Mouse (Mus musculus): Measurements from ENCODE around the gene Msrb1.
"Not testable (repeated sequence)": the region's sequence is repeated elsewhere in the genome, so short reads cannot be mapped to it uniquely, and the experiment has no call there.

Msrb1 gene

GRCm38 (mm10) chr17:24736330-24737051 is at the start of gene Msrb1:
Gene Msrb1, plus strand, starts transcription at chr17:24736642.
- DNase-seq (ENCODE audit: low read depth) = peak; percentile 98

- no peak for DNase-seq (ENCODE audit: low read depth)
These were observed 49.3 kb upstream of the Msrb1 start for GRCm38 (mm10) chr17:24687146-24687595.

- no peak for DNase-seq (ENCODE audit: low read depth)
These were observed 48.8 kb upstream of the Msrb1 start for GRCm38 (mm10) chr17:24687599-24687998.

DNA sequence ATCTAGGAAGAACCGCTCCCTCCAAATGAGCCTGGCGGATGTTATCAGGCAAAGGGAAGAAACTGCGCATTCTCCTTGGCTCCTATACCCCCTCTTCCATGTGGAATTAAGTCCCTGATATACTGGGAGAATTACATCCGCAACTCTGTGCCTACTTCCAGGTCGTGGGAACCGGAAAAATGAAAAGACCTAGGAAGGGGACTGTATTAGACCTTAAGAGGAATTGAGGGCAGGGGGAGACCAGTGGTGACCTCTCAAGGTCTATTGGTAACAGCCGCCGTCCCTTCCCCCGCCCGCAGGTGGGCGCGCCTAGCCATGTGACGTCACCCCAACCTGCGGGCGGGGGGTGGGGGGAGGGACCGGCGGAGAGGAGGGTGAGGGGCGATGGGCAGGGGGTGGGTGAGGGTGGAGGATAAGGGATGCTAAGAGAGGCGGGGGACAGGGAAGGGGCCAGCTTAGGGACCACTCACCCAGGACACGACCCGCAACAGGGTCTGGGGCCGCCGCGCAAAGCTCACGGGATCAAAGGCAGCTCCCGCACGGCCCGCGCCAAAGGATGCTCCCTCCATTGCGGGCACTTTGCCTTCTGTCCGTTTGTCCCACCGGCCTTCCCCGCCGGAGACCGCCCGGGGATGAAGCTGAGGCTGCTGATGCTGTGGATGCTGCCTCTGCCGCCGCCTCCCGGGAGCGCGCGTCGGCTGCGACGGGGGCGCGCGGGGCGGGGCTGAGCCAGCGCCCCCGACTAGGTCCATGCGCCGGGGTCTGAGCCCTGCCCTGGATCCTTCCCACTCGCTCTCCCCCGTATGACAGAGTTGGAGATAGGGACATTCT is 47.0 kb upstream of the Msrb1 start, which contains the start of gene Syngr3:
Syngr3 (minus strand) TSS at position 705 of the 831 bp plus-strand sequence.
- DNase-seq (ENCODE audit: low read depth) = no peak

GRCm38 (mm10) chr17:24692385-24692784 is 44.1 kb upstream of the Msrb1 start:
- DNase-seq (ENCODE audit: low read depth) = no peak

- DNase-seq (ENCODE audit: low read depth) = no peak
These were observed 41.0 kb upstream of the Msrb1 start for GRCm38 (mm10) chr17:24695326-24696010.

- no peak for DNase-seq (ENCODE audit: low read depth)
These were observed 40.3 kb upstream of the Msrb1 start, which contains the start of the genes Gfer and Noxo1 for GRCm38 (mm10) chr17:24696011-24696697. Gene Gfer, minus strand, starts transcription at chr17:24696156. Gene Noxo1, plus strand, starts transcription at chr17:24696234.

GRCm38 (mm10) chr17:24697985-24698384 is 38.5 kb upstream of the Msrb1 start:
- no peak for DNase-seq (ENCODE audit: low read depth)

DNA sequence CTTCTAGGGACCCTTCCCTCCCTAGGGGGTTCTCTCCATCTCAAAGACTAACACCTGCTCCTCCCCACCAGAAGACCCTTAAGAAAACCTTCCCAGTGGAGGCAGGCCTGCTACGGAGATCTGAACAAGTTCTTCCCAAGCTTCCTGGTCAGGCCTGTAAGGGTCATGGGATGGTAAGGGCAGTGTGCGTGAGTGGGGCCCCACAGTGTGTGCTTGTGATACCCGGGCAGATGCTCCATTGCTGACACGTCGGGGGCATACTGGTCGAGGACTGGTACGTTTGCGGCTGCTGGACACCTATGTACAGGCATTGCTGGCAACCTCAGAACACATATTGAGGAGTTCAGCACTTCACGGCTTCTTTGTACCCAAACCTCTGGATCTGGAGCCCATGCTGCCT is 37.7 kb upstream of the Msrb1 start:
- DNase-seq (ENCODE audit: low read depth) = no peak

DNA sequence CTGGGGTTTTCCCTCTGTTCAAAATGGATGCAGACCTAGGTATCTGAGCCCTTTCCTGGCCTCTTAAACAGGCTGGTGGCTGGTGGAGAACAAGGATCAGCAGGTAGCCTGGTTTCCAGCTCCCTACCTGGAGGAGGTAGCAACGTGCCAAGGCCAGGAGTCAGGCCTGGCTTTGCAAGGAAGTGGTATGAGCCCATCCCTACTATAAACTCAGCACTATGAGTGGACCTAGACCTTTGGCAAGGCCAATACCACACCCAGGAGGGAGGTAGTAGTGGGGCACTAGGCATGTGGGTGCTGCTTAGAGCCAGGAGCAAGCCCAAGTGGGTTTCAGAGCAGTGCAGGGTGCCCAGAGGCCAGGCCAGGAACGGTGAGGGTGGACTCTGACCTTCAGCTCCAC is 37.0 kb upstream of the Msrb1 start:
- DNase-seq (ENCODE audit: low read depth) = no peak

DNA sequence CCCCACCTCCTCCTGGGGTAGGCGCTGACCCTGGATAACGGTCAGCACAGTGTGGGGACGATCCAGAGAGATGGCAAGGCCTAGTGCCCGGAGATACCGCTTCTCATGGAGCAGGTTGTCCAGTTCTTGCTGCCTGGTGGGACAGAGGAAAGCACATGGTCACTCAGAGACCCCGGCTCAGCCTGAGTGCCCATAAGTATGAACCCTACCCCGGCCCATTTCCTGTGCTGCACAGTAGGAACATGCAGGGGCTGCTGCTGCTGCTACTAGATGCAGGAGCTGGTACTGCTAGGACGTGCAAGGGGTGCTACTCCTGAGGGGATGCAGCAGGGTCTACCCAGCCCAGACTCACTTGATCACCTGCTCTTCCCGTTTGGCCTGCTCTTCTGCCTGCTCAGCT is 35.2 kb upstream of the Msrb1 start:
- DNase-seq (ENCODE audit: low read depth) = no peak

DNA sequence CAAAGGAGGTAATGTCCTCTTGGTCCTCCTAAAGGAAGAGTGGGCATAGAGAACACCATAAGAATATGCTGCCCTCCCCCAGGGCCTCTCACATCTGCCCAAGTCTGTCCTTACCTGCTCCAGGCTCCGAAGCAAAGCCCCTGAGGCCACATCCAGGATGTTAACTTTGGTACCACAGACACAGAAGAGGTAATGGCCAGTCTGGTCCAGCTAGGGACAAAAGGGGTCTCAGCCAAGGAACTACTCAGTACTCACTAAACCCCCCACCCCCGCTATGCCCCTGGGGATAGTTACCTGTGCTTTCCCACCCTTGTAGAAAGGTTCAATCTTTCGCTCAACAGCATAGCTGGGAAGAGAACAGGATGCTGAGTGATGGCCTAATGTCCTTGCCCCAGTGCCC is 30.6 kb upstream of the Msrb1 start:
- DNase-seq (ENCODE audit: low read depth) = no peak

DNA sequence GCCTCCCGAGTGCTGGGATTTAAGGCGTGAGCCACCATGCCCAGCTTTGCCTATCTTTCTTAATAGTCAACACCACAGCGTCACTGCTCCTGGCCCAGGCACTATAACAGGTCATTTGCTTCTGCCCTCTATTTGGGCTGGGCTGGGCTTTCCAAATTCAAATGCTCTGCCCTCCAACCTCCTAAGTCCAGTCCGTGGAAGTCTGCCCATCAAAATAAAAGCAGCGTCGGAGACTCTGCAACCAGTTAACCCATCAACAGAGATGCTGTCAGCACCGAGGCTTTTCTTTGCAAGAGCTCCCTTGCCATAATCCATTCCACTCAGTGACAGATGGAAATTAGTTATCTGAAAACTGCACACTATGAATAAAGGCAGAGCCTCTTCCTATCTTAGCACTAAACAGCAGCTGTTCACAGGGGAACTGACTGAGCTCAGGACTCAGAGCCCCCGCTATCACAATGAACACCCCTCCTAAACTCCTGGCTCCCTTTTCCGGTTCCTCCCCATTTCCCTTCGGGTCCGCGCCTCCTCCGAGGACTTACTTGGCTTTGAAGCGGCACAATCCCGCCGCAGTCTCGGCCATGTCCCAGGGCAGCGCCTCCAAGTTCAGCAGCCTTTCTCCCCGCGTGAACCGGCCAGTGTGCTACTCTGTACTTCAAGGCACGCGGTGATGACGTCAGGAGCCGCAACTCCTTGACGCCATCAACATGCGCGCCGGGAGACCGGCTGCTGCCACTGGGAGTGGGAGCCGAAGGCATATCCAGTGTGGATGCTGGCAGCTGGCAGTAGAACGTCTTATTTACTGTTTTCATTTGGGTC is 29.3 kb upstream of the Msrb1 start, which contains the start of gene Tbl3:
Tbl3 (minus strand) TSS at position 679 of the 819 bp plus-strand sequence.
- DNase-seq (ENCODE audit: low read depth) = peak; percentile 80

DNA sequence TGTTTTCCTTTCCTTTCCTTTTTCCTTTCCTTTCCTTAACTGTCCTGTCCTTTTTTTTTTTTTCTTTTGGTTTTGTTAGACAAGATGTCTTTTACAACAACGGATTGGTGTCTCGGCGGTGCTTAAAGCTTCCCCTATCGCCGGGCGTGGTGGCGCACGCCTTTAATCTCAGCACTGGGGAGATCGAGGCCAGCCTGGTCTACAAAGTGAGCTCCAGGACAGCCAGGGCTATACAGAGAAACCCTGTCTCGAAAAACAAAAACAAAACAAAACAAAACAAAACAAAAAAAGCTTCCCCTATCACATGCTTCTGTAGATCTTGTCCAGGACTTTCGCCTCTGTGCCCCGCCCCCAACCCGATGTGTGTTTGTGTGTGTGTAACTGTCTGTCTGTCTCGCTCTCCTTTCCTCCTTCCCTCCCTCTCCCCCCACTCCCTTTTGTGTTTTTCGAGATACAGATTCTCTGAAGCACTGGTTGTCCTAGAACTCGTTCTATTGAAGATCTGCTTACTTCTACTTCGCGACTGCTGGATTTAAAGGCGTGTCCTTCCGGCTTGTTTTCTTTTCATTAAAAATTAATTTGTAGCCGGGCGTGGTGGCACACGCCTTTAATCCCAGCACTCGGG is 28.5 kb upstream of the Msrb1 start:
- DNase-seq (ENCODE audit: low read depth) = no peak

- no peak for DNase-seq (ENCODE audit: low read depth)
These were observed 27.8 kb upstream of the Msrb1 start for GRCm38 (mm10) chr17:24708646-24709045.

- no peak for DNase-seq (ENCODE audit: low read depth)
These were observed 20.9 kb upstream of the Msrb1 start for GRCm38 (mm10) chr17:24715556-24715955.

DNA sequence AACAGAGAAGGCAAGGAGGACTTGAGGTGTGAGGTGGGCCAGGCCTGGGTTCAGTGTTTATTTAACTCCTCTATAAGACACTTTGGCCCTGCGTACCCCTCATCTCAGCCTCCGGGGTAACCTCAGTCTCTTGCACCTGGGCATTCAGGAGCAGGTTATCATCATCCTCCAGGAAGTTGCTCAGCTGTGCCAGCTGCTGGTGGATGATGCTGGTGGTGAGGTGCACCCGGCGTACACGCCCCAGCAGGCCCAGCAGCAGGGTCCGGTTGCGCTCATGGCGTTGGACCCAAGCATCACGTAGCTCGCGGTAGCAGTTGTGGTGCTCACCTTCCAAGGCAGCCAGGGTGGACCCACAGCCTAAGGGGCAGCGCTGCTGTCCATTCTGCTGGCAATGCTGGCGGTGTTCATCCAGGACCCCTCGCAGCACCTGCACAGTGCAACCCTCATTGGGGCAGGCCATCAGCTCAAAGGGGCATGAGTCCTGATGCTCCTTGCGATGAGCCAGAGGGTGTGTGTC is 20.2 kb upstream of the Msrb1 start:
- no peak for DNase-seq (ENCODE audit: low read depth)

DNA sequence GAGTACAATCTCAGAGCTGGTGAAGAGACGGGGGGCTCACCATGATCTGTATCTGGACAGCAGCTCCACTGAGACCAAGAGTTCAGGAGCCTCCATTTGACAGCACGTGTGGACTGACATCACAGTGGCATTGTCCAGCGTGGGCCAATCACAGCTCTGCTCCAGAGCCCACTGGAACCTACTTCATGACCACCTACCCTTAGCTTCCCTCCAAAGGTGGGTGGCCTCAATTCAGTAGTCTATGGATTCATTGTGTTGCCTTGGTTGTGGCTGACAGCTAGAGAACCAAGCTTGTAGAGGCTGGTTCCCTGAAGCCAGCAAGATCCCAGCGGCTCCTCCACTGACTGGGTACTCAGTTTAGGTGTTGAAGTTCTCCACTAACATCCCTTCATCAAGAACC is 18.5 kb upstream of the Msrb1 start, which contains the start of the genes Rnf151 and Rps2:
Rnf151 (minus strand) TSS at position 121 of the 400 bp plus-strand sequence.
Rps2 (plus strand) TSS at position 174 of the 400 bp plus-strand sequence.
- DNase-seq (ENCODE audit: low read depth) = no peak

DNA sequence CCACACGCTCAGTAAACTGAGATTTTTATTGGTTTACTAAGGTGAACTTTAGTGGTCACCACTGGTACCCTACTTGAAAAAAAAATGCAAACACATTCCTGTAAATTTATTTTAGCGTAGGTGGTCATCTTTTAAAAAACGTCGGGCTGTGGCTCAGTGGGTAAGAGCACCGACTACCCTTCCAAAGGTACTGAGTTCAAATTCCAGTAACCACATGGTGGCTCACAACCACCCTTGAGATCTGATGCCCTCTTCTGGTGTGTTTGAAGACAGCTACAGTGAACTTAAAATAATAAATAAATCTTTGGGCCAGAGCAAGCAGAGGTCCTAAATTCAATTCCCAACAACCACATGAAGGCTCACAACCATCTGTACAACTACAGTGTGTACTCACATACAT is 17.5 kb upstream of the Msrb1 start:
- DNase-seq (ENCODE audit: low read depth) = not testable (repeated sequence)

Data from fibroblast of lung, adult 2 months (primary cell).